Mouse (Mus musculus) lung, postnatal 0 days (tissue): ENCODE measurements around the gene AU021092. TPM values are rescaled to one million over a fixed set of nuclear protein-coding genes. Genes with fewer than 3 reads are reported as not detected.

Source experiments
- ATAC-seq: fragments of 200-750 bp; cut with Nextera tagmentation; 2 replicates; pipeline ENCODE4 v1.8.0; 2017; ENCODE audit warnings: moderate library complexity
- DNase-seq: peaks from one replicate; pipeline ENCODE4 v3.0.0-alpha.2; 2016; ENCODE audit warnings: low spot score
- H3K27ac ChIP-seq: fragments of 300-500 bp; sonication (generic); 2 replicates; pipeline ENCODE4 v1.5.1; 2014; ENCODE audit warnings: antibody characterized with exemption, mild to moderate bottlenecking, low read length, mixed read lengths
- H3K27me3 ChIP-seq: fragments of 300-500 bp; sonication (generic); replicated peaks from 2 replicates; pipeline ENCODE4 v1.6.1; 2014; ENCODE audit warnings: low read length, mixed read lengths; ENCODE audit not compliant: insufficient read depth
- H3K36me3 ChIP-seq: fragments of 300-500 bp; sonication (generic); 2 replicates; pipeline ENCODE4 v1.6.1; 2014; ENCODE audit warnings: low read length, mixed read lengths; ENCODE audit not compliant: insufficient read depth
- H3K4me1 ChIP-seq: fragments of 300-500 bp; sonication (generic); 2 replicates; pipeline ENCODE4 v1.6.1; 2014; ENCODE audit warnings: antibody characterized with exemption, low read depth, low read length, mixed read lengths; ENCODE audit not compliant: insufficient read depth
- H3K4me2 ChIP-seq: fragments of 300-500 bp; sonication (generic); replicated peaks from 2 replicates; pipeline ENCODE4 v1.6.1; 2014; ENCODE audit warnings: low read depth, mild to moderate bottlenecking, low read length, moderate library complexity, mixed read lengths
- H3K4me3 ChIP-seq: fragments of 300-500 bp; sonication (generic); 2 replicates; pipeline ENCODE4 v1.5.1; 2014; ENCODE audit warnings: low read depth, low read length
- H3K9ac ChIP-seq: fragments of 300-500 bp; sonication (generic); replicated peaks from 2 replicates; pipeline ENCODE4 v1.6.1; 2014; ENCODE audit warnings: low read depth, mild to moderate bottlenecking
- H3K9me3 ChIP-seq: fragments of 300-500 bp; sonication (generic); 2 replicates; pipeline ENCODE4 v1.6.1; 2016; ENCODE audit warnings: low read length, mixed read lengths
- CTCF ChIP-seq: IDR thresholded peaks from 2 replicates; pipeline ENCODE4 v1.5.1; 2016; ENCODE audit warnings: antibody characterized with exemption, mild to moderate bottlenecking
- EP300 ChIP-seq: IDR thresholded peaks from 2 replicates; pipeline ENCODE4 v1.6.1; 2016; ENCODE audit warnings: antibody characterized with exemption, mild to moderate bottlenecking, control low read depth
- WGBS: fragments of 180-500 bp; shearing (Covaris S2); extraction: QIAGEN DNeasy Blood & Tissue Kit; methylation state at CpG from one replicate; pipeline ENCODE4 v1.1.7; 2014; 5-methylcytosine and 5-hydroxymethylcytosine counted together
- polyA plus RNA-seq: library from polyadenylated mRNA; unstranded; fragments of >200 nt; fragmentation: Nextera tagmentation; extraction: Ambion mirVana; gene quantifications from 2 replicates; pipeline ENCODE4 v1.2.1, GENCODE M21; 2015

AU021092 gene
- polyA plus RNA-seq, 1 experiment from 2014 or later: 169 TPM

DNA sequence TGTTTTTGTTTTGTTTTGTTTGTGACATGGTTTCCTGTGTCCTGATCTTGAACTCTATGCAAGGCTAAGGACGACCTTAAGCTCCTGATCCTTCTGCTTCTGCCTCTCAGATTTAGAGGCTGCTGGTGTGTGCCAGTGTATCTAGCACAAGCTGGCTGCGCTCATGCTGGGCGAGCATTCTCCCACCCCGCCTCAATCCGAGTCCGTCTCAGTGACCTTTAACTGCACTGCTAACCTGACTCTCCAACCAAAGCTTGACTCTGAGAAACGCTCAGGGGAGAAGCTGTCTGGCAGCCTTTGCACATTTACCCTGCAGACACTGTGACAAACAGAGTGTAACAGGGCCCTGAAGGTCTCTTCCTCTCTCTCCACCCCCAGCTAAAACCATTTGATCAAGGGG is 36.4 kb downstream of the AU021092 start:
- Histone ChIP-seq H3K36me3 (no peaks in the 10 kb centered on the region), H3K9ac (no peak overlapping the region), H3K27me3 (no peaks in the 10 kb centered on the region), H3K27ac (no peak overlapping the region), H3K9me3 (no peaks in the 10 kb centered on the region), H3K4me2 (no peak overlapping the region), H3K4me3 (no peak overlapping the region), H3K4me1 (no peaks in the 10 kb centered on the region)
- ATAC-seq: no peak
- no peak for DNase-seq
- no peak for TF ChIP-seq CTCF
- 47% methylated on average over 7 of the region's 7 CpGs for whole genome bisulfite sequencing

DNA sequence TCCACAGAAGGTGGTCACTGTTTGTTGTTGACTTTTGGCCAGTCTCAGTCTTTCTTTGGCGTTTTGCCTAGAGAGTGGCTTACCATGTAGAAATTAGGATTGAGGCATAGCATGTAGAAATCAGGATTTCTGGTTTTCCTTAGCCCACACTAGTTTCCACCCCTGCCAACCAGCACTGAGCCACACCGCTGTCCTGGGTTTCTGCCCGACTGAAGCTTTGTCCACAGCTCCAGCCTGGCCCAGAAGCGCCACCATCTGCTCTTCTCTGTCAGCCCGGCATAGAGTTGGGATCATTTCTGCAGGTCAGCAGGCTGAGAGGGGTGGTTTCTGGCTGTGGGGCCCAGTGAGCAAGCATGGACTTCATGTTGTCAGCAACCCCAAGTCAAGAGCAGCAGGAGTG is 37.1 kb downstream of the AU021092 start:
- Histone ChIP-seq H3K4me2 (no peak overlapping the region), H3K4me1 (no peaks in the 10 kb centered on the region), H3K27ac (no peak overlapping the region), H3K9ac (no peak overlapping the region), H3K27me3 (no peaks in the 10 kb centered on the region), H3K4me3 (no peak overlapping the region), H3K9me3 (no peaks in the 10 kb centered on the region), H3K36me3 (no peaks in the 10 kb centered on the region)
- no peak for TF ChIP-seq EP300
- TF ChIP-seq CTCF: no peak
- DNase-seq (no peak), ATAC-seq (no peak)
- 73% methylated on average over 5 of the region's 5 CpGs for WGBS

DNA sequence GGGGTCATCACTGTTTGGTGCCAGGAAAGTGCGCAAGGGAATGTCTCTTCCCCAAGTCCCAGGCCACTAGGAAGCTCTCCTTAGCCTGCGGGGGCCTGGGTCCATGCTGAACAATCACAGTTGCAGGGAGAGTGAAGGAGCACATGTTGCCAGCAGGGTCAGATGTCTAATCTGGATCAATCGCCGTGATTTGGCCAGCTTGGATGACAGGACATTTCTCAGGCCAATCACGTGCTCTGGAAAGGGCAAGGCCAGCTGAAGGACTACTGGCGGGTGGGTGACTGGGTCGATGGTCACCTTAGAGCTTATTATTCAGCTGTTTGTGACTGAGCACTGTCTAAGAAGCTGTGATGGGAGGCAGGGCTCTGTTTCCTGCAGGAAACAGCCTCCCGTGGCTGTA is 38.0 kb downstream of the AU021092 start:
- H3K9me3 ChIP-seq: no peaks in the 10 kb centered on the region
- DNase-seq (no peak), ATAC-seq (no peak)
- H3K27me3 ChIP-seq: no peaks in the 10 kb centered on the region
- H3K36me3 ChIP-seq: no peaks in the 10 kb centered on the region
- no peak overlapping the region for H3K4me2 ChIP-seq
- TF ChIP-seq EP300 (no peak), CTCF (no peak)
- no peak overlapping the region for H3K4me3 ChIP-seq
- WGBS: 46% methylated on average over 8 of the region's 8 CpGs
- H3K9ac ChIP-seq: no peak overlapping the region
- no peak overlapping the region for H3K27ac ChIP-seq
- no peaks in the 10 kb centered on the region for H3K4me1 ChIP-seq

GRCm38 (mm10) chr16:5183310-5183975 is 38.7 kb downstream of the AU021092 start:
- DNase-seq: no peak
- 79% methylated on average over 18 of the region's 18 CpGs for WGBS

DNA sequence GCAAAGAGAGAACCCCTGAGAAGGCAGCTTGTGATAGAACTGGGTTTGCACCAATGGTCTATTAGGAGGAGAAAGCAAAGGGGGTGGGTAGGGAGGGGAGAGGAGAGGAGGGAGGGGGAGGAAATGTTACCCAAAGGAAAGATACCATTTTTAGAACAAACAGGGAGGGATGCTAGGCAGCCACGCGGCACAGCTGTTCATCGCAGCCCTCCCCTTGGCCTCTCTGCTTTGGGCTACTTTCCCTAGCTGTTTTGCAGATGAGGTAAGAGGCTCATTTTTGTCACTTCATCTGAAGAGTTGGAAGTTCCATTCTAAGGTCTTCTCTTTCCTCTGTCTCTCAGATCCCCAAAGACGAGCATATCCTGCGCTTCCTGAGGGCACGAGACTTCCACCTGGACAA is 49.5 kb downstream of the AU021092 start:
- Histone ChIP-seq H3K4me1 (no peaks in the 10 kb centered on the region), H3K27me3 (no peaks in the 10 kb centered on the region), H3K27ac (no peak overlapping the region), H3K36me3 (no peaks in the 10 kb centered on the region), H3K9me3 (no peaks in the 10 kb centered on the region), H3K9ac (no peak overlapping the region), H3K4me3 (no peak overlapping the region), H3K4me2 (no peak overlapping the region)
- TF ChIP-seq EP300 (no peak), CTCF (no peak)
- ATAC-seq: no peak
- WGBS: 85% methylated on average over 6 of the region's 6 CpGs
- no peak for DNase-seq

More at GRCm38 (mm10) chr16:5183310-5183975, 38.7 kb downstream of the AU021092 start:
- Histone ChIP-seq H3K4me1 (no peaks in the 10 kb centered on the region), H3K27ac (no peak overlapping the region), H3K9ac (no peak overlapping the region), H3K27me3 (no peaks in the 10 kb centered on the region), H3K4me3 (no peak overlapping the region), H3K36me3 (no peaks in the 10 kb centered on the region), H3K9me3 (no peaks in the 10 kb centered on the region), H3K4me2 (no peak overlapping the region)
- ATAC-seq: no peak
- TF ChIP-seq EP300 (no peak), CTCF (no peak)

- Histone ChIP-seq H3K4me3 (no peak overlapping the region), H3K9me3 (no peaks in the 10 kb centered on the region), H3K9ac (no peak overlapping the region), H3K4me1 (no peaks in the 10 kb centered on the region), H3K4me2 (no peak overlapping the region), H3K27me3 (no peaks in the 10 kb centered on the region), H3K36me3 (no peaks in the 10 kb centered on the region), H3K27ac (no peak overlapping the region)
- ATAC-seq: no peak
- 60% methylated on average over 5 of the region's 5 CpGs for WGBS
- DNase-seq: no peak
- TF ChIP-seq CTCF (no peak), EP300 (no peak)
Observed at GRCm38 (mm10) chr16:5168829-5169228, 53.3 kb downstream of the AU021092 start.

DNA sequence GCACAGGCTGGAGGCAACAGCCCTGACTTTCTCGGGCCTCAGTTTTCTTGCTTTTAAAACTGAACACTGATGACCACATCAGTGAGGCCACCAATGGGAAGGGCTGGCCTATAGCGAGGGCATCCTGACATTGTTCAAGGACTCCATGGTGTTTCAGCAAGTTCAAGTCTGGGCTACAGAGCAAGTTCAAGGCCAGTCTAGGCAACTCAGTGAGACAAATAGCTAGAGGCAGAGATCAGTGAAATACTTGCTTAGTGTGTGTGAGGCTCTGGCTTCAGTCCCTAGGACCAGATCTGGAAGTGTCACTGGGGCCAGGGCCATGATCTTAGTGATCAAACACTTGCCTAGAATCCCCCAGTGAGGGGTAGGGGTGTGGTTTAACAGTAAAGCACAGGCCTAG is 54.1 kb downstream of the AU021092 start:
- H3K27me3 ChIP-seq: no peaks in the 10 kb centered on the region
- TF ChIP-seq CTCF: no peak
- TF ChIP-seq EP300: no peak
- H3K4me1 ChIP-seq: no peaks in the 10 kb centered on the region
- DNase-seq: no peak
- no peaks in the 10 kb centered on the region for H3K36me3 ChIP-seq
- H3K9ac ChIP-seq: no peak overlapping the region
- H3K4me3 ChIP-seq: no peak overlapping the region
- 77% methylated on average over 2 of the region's 2 CpGs for WGBS
- no peak overlapping the region for H3K27ac ChIP-seq
- no peak overlapping the region for H3K4me2 ChIP-seq
- no peaks in the 10 kb centered on the region for H3K9me3 ChIP-seq
- ATAC-seq: no peak
